In genomic region chr14:51942236-51942635, GRCm38 (mm10) we compare ENCODE assay signal across 23 mouse cellular contexts. TPM values are rescaled to one million over a fixed set of nuclear protein-coding genes. Genes with fewer than 3 reads are reported as not detected.
DNase-seq lines count a peak whose midpoint lies in the region; ATAC-seq and TF ChIP-seq lines count a peak whose summit lies in the region.
"Had no signal": no experiment of that assay in that cellular context is flagged by ENCODE, and none has a peak within 500 bp of the region (broad histone marks: within the 10 kb centered on the region; RNA-seq: fewer than 3 reads in every experiment).

No protein-coding gene starts in this region.

- intact Hi-C loops in gastrocnemius, adult 2 months (cut with DNase I), result loop anchor here (5.0 kb wide), 1 partner anchor 45 kb away; no protein-coding TSS in a partner anchor

- H3K4me3 ChIP-seq in gastrocnemius, adult 2 months, result peak overlapping the region; percentile 60; the same call in 1 of the 2 replicates
- H3K4me3 ChIP-seq: embryonic facial prominence, embryonic 15.5 days; erythroblast, embryonic 14.5 days; forebrain, embryonic 10.5 days; heart, embryonic 12.5 days; hindbrain, embryonic 10.5 days had no signal

- no peak for DNase-seq in gastrocnemius, adult 2 months
- no peak for DNase-seq in gastrocnemius, postnatal 10 days
- DNase-seq in A20 (ENCODE audit: low read depth, low spot score), result peak; percentile 23
- DNase-seq in layer of hippocampus, postnatal 25 days (ENCODE audit: extremely low spot score in 1 of 2, low spot score in 1 of 2), result no peak
- no peak for DNase-seq in ovary, postnatal 10 days (ENCODE audit: low spot score)
- DNase-seq: cerebellum, adult 11-12 months; cerebellum, adult 9-10 months; cerebellum, postnatal 25 days; gastrocnemius, postnatal 14 days had no signal

- TF ChIP-seq CTCF in gastrocnemius, adult 2 months (IDR thresholded peaks at IDR 0.05), result no peak

- ATAC-seq in common myeloid progenitor, adult 5-6 weeks (replicated peaks; ENCODE audit: low read depth, poor library complexity, severe bottlenecking), result peak; percentile 56; the same call in 1 of the 2 replicates
- ATAC-seq in monocyte, adult 5-6 weeks (replicated peaks; ENCODE audit: insufficient number of reproducible peaks, low FRiP score, low TSS enrichment, poor library complexity, severe bottlenecking), result 0 out of 2 replicates have a peak, but pooled peaks have one; percentile 43
- ATAC-seq: forebrain, embryonic 14.5 days had no signal

- peak overlapping the region; percentile 91 for H3K27ac ChIP-seq in gastrocnemius, adult 2 months
- H3K27ac ChIP-seq: embryonic facial prominence, embryonic 15.5 days; hindbrain, embryonic 14.5 days had no signal

RNA-seq across cellular contexts. Expression of gene Rnase13, which starts 19.7 kb away (rescaled TPM):
- total RNA-seq in gastrocnemius, adult 2 months (2021), result not detected
- not detected for total RNA-seq in gastrocnemius, postnatal 10 days (2021)
- total RNA-seq in common myeloid progenitor, adult 5-6 weeks (2017), result not detected in 2 replicates
- total RNA-seq in monocyte, adult 5-6 weeks (2017), result not detected in 3 replicates
- not detected for total RNA-seq in layer of hippocampus, postnatal 25 days (2021)
- total RNA-seq: adrenal gland, postnatal 10 days; adrenal gland, postnatal 4 days; G1E; gastrocnemius, postnatal 14 days; heart, adult 8-10 months; heart, postnatal 25 days had no signal

RNA-seq across cellular contexts. Expression of gene Tppp2, which starts 24.0 kb away (rescaled TPM):
- total RNA-seq in gastrocnemius, adult 2 months (2021), result 1 to 10 TPM; 1.8 TPM
- not detected for total RNA-seq in gastrocnemius, postnatal 10 days (2021)
- total RNA-seq in common myeloid progenitor, adult 5-6 weeks (2017), result not detected in 2 replicates
- 2.5 TPM in 1 of 3 replicates, not detected in the others for total RNA-seq in monocyte, adult 5-6 weeks (2017)
- total RNA-seq in layer of hippocampus, postnatal 25 days (2021), result not detected
- total RNA-seq: adrenal gland, postnatal 10 days; adrenal gland, postnatal 4 days; G1E; heart, adult 8-10 months; heart, postnatal 25 days had no signal

RNA-seq across cellular contexts. Expression of gene Ndrg2, which starts 28.3 kb away (rescaled TPM):
- 1,000 to 10,000 TPM; 1,660 to 1,958 TPM for total RNA-seq in gastrocnemius, adult 2 months (2021)
- total RNA-seq in gastrocnemius, postnatal 10 days (2021), result 100 to 1,000 TPM; 700 to 765 TPM
- total RNA-seq in common myeloid progenitor, adult 5-6 weeks (2017), result 2.8 and 14.6 TPM in 2 replicates
- total RNA-seq in monocyte, adult 5-6 weeks (2017), result 0.43 to 9.4 TPM (median 1.3 TPM) in 3 replicates
- 100 to 1,000 TPM; 823 to 845 TPM for total RNA-seq in layer of hippocampus, postnatal 25 days (2021)

RNA-seq across cellular contexts. Expression of gene Arhgef40, which starts 42.3 kb away (rescaled TPM):
- total RNA-seq in gastrocnemius, adult 2 months (2021), result 10 to 100 TPM in 1 of 2 experiments, 1 to 10 TPM in 1; 9.6 to 14.1 TPM
- total RNA-seq in gastrocnemius, postnatal 10 days (2021), result 10 to 100 TPM; 40.7 to 55.7 TPM
- total RNA-seq in common myeloid progenitor, adult 5-6 weeks (2017), result 27.5 and 32.4 TPM in 2 replicates
- 2.5 to 9.0 TPM (median 3.2 TPM) in 3 replicates for total RNA-seq in monocyte, adult 5-6 weeks (2017)
- total RNA-seq in layer of hippocampus, postnatal 25 days (2021), result 10 to 100 TPM; 27.1 to 40.5 TPM

RNA-seq across cellular contexts. Expression of gene Slc39a2, which starts 49.5 kb away (rescaled TPM):
- total RNA-seq in gastrocnemius, adult 2 months (2021), result 1 to 10 TPM in 1 of 2 experiments, under 1 TPM in 1; 0.69 to 1.1 TPM
- under 1 TPM; 0.45 to 0.68 TPM for total RNA-seq in gastrocnemius, postnatal 10 days (2021)
- 0.49 TPM in 1 of 2 replicates, not detected in the other for total RNA-seq in common myeloid progenitor, adult 5-6 weeks (2017)
- total RNA-seq in monocyte, adult 5-6 weeks (2017), result not detected in 3 replicates
- total RNA-seq in layer of hippocampus, postnatal 25 days (2021), result 1 to 10 TPM; 4.8 to 6.6 TPM

Comparison
In these comparisons a context has a peak if more than half of its experiments do, and no peak if none do; other contexts are left out.
1. RNA of gene Ndrg2, which starts 28.3 kb away (total RNA-seq): 1,660 to 1,958 TPM in gastrocnemius, adult 2 months, 823 to 845 TPM in layer of hippocampus, postnatal 25 days and 700 to 765 TPM in gastrocnemius, postnatal 10 days; 2.8 to 14.6 TPM in common myeloid progenitor, adult 5-6 weeks and 0.43 to 9.4 TPM in monocyte, adult 5-6 weeks; every median in the first group is over 10 times any median in the second.